Mouse (Mus musculus): ENCODE data around the gene Pltp.

GRCm38 (mm10) chr2:164832748-164833301, 24.7 kb downstream of the Pltp start, which contains the start of gene Ctsa:
- TF ChIP-seq HCFC1 (IDR thresholded peaks at IDR 0.05; ENCODE audit: borderline replicate concordance, insufficient read depth, low read length): 0 out of 2 replicates have a peak, but pooled peaks have one; percentile 33
- TF ChIP-seq MAFK (IDR thresholded peaks at IDR 0.05; ENCODE audit: insufficient read depth, low read depth, low read length): no peak
- TF ChIP-seq ZNF384 (IDR thresholded peaks at IDR 0.05; ENCODE audit: low read depth, low read length): no peak
- TF ChIP-seq ZC3H11A (IDR thresholded peaks at IDR 0.05; ENCODE audit: borderline replicate concordance, low read depth, low read length): no peak
